Mouse (Mus musculus) monocyte, adult 2 months (primary cell): ENCODE results near the gene Olfr360.
"Not testable (repeated sequence)": the region's sequence is repeated elsewhere in the genome, so short reads cannot be mapped to it uniquely, and the experiment has no call there.

ENCODE experiments used
- DNase-seq, 2 experiments: peaks; one replicate each; pipeline ENCODE4 v3.0.0; 2022; ENCODE audit warnings: low spot score in 2 of 2, low read depth in 1 of 2

The Olfr360 gene

DNA sequence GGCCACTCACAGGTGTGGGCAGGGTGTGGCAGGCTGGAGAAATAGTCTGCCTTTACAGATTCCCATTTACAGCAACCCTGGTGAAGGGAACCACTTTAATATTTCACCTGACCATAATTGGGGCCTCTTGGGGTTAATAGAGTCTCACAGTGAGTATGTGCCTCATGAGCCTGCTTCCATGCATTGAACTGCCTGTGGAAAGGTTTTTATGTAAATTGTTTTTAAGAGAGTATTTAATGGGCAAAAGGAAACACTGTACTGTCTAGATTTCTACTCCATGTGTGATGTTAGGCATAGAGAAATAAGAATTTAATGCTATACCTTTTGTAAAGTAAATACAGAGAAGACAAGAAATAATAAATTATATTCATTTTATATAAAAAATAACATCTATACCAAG lies at the start of gene Olfr360:
Gene Olfr360 (plus strand): TSS at position 301 of the 400 bp plus-strand sequence.
- DNase-seq = no peak

DNA sequence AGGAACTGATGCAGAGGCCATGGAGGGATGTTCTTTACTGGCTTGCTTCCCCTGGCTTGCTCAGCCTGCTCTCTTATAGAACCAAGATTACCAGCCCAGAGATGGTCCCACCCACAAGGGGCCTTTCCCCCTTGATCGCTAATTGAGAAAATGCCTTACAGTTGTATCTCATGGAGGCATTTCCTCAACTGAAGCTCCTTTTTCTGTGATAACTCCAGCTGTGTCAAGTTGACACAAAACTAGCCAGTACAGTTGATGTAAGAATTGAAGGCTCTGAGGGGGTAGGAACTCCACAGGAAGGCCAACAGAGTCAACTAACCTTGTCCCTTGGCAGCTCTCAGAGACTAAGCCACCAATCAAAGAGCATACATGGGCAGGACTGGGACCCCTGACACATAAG lies 23.6 kb downstream of the Olfr360 start, which contains the start of gene Olfr361:
Gene Olfr361 (minus strand): TSS at position 101 of the 400 bp plus-strand sequence.
- not testable (repeated sequence) for DNase-seq

DNA sequence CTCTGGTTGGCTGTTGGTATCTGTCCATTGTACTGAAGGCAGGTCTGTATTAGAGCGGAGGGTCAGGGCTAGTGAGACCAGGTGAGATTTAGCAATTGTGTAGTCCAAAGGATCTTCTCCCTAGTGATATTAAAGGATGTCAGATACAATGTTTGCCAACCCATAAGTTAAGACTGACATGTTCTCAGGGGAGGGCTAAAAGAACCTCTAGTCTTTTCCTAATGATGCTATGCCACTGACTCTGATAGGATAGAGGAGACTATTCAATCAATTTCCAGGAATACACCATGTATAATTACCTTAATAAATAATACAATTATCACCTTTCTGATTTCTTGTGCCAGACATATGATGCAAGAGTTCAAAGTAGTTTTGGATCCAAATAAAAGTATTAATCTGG lies 52.3 kb downstream of the Olfr360 start, which contains the start of gene Olfr362:
Gene Olfr362 (minus strand): TSS at position 101 of the 400 bp plus-strand sequence.
- DNase-seq = no peak
